Mouse (Mus musculus) retina, postnatal 1 day (tissue): ENCODE results near the gene B4galt7.
"Not testable (repeated sequence)": the region's sequence is repeated elsewhere in the genome, so short reads cannot be mapped to it uniquely, and the experiment has no call there.

ENCODE experiments used
- DNase-seq: peaks from one replicate; pipeline ENCODE4 v3.0.0-alpha.2; 2012

Gene B4galt7

DNA sequence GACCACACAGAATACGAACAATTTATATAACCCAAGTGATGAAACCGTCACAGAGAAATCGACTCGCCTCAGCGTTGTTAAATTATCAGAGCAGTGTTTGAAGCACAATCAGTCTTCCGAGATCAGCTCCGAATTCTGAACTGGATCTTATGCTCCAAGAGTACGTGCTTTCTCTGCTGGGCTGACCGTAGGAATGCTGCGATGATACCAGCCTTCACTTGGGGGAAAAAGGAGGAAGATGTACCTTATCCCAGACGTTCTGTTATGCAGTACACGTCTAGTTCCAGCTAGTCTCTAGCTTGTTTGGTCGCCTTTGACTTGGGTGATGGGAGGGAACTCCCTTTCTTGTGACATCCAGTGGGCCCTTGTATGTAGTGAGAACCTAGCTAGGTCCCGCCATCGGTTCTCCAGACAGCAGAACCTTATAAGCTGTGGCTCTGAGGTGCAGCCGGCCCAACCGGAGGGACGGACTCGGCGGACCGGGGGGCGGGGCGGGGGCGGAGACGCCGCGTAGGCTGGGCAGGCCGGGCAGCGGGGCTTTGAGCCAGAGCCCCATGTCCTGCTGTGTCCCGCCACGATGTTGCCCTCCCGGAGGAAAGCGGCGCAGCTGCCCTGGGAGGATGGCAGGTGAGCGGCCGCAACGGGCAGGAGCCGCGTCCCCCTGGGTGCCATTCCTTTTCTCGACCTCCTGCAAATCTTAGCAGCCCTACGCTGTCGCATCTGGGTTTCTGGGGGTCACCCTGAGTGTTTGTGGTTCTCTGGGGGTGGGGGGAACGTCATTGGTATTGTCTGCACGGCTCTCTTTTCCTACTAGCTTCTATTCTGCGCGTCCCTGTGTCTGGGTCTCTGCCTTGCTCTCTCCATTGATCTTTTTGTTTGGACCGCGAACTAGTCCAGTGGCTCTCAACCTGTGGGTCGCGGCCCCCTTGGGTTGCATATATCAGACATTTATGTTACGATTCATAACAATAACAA, at the start of gene B4galt7:
Gene B4galt7 (plus strand): TSS at position 331 of the 975 bp plus-strand sequence.
- DNase-seq: peak; percentile 85

DNA sequence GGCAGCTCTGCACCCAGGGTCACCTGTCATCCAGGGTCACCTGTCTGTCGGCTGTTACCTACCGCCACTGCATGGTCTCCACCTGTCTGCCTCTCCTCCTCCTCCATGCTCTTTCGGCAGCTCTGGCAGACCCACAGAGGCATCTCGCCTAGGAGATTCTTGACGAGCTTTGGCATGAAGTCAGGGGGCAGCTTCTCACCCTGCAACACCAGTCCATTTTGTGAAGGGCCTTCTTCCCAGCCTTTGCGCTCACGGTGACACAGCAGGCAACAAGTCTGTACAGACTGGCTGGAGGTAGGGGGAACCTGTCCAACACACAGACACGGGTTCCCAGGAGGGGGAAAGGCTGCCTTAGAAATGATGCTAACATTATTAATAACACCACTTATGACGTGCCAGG, 43.8 kb upstream of the B4galt7 start:
- DNase-seq: no peak

DNA sequence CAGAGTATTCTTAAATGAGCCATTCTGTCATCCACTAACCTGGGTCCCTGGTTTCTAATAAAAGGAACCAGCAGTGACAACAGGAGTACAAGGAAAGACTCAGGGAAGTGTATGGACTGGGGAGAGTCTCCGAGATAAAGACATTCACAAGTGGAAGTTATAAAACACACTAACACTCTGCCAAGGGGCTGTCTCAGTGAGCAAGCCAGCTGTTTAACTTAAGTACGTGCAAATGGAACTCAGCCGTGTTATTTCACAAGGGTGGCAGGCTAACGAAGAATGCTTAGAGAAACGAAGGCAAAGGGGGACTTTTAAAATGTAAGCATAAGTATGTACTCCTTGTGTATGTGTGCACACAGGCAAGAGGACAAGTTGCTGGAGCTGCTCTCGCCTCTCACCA, 42.2 kb upstream of the B4galt7 start:
- DNase-seq: no peak

DNA sequence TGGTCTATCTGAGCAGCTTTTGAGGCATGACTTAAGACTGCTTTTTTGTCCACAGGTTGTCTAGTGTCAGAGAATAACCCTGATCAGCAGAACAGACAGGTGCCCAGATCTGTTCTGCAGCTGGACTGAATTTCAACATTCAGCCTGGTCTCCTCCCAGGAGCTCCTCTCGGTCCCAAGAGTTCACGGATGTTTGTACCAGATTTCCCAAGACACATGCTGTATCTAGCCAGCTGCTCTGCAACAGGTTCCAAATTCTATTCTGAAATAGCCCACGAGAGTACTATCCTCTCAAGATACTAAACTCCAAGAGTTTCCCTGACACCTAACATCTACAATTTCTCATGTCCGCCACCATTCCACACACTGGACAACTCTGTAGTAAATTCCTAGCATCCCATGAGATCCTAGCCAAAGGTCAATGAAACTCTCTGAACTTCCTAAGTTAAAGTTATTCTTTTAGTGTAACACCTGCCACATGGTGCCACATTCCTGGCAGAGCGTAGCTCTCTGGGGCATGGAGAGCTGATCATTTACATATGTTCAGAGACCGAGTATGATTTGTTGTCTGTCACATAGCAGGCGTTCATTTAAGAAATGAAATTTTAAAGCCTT, 36.3 kb upstream of the B4galt7 start:
- no peak for DNase-seq

DNA sequence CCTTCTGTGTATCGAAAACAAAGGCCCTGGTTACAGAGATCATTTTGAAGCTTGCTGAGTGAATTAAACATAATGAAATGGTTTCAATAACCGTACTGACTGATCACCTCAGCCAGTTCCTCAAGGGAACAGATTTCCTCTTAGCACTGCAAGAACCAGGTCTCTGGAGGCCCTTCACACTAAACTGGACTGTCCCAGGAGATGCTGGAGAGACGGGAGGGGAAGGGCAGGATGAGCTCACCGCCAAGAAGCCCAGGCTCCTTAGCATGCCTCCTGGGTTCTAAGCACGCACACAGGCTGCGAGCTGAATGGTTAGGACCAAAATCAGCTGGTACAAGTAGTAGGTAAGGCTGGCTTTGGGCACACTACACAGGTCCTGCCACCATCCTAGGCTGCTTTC, 32.7 kb upstream of the B4galt7 start:
- no peak for DNase-seq

DNA sequence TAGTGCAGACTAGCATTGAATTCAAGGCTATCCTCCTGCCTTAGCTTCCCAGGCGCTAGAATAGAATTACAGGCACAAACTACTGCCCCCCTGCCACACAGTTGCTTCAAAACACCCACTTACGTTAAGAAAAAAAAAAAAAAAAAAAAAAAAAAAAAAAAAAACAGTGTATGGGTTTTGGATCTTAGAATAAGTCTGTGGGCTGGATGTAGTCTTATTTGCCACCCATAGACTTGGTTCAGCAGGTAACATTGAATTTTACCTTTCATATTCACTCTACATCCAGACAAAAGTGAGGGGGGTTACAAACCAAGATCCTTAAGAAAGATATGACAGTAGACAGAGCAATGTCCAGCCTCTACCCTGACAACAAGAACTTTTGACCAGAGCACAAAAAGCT, 31.7 kb upstream of the B4galt7 start:
- no peak for DNase-seq

DNA sequence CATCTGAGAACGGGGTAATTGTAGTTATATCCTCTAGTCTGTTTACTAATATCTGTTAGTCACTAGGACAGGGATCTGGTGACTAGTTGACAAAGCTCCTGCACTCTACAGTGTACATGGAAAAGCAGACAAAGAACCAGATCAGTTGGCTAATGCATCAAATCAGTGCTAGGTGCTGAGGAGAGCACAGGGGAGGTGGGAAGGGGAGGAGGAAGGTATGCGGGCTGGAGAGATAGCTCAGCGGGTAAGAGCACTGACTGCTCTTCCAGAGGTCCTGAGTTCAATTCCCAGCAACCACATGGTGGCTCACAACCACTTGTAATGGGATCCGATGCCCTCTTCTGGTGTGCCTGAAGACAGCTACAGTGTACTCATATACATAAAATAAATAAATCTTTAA, 31.2 kb upstream of the B4galt7 start:
- DNase-seq: not testable (repeated sequence)

DNA sequence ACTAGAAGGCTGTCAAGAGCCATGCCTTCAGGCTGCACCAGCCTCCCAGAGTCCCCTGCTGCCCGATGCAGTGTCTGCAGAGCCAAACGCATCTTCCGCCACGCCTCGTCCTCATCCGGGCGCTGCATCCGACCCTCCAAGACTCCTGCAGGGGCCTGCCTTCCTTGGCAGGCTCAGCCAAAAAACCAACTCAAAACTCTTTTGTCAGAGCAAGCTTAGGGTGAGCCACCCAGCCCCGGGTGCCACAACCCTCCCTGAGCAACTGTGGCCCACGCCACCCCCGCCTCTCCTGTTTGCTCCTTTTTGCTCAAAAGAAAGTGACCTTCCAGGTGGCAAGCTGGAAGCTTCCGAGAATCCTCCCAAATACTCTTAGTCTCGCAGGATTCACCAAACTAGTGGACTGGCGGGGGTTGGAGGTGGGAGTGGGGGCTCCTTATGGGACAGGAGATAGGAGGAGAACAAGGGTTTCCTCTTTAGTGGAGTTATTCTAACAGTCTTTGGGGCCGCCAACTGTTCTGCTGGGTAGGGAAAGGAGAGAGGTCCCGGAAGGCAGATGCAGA, 29.9 kb upstream of the B4galt7 start:
- DNase-seq: peak; percentile 56

DNA sequence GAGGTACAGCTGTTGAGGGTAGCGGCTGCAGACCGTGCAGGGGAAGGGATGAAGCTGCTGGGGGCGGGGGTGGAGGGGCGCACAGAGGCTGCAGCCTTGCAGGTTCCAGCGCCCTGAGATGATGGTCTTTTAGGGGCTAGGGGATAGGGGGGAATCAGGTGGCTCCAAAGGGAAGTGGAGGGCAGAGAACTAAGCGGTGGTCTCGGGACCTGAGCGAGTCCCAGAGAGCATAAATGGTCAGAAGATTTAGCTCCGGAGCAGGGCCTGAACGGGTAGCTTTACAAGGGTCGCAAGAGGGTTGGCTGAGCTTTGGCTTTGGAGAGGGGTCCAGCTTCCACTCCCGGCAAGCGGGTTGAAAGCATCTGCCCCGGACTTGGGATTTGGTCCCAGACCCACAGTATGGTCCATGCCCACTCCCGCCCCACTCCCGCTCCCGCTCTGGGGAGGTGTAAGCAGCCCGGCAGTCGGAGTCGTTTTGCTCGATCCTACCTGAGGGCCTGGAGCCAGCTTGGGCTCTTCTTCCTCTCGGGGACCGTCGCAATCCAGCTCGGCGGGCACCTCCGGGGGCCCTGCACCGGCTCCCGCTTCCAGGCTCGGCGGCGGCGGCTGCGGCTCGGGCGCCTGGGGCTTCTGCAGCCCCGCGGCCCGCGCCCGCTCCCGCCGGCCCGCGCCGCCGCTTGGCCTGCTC, 29.3 kb upstream of the B4galt7 start:
- no peak for DNase-seq

DNA sequence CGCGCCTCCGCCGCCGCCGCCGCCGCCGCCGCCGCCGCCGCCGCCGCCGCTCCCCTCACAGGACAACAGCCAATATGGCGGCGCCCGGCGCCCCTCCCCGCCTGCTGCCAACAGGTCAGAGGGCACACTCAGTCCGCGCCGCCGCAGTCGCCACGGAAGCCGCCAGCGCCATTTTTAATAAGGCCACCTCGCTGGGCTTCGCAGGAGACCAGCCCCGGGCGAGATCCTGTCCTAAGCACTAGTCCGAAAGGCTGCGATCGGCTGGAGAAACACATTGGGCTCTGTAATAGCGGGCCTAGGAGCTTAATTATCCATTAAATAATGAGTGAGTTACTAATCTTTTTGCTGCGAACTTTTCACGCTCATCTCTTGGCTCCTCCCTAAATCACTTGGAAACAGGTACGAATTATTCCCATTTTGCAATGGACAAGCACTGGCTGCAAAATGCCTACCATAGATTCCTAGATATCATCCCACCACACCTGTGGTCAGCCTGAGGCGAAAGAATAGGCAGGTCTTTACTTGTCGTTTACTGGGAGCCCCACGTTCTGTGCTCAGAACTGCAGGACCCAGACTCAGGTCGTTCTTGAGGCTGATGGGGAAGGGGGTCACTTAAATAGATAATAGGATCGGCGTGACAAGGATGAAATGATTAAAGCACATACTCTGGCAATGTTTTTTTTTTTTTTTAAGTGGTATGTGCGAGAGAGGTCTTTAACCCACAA, 28.5 kb upstream of the B4galt7 start, which contains the start of gene Fam193b:
Gene Fam193b (minus strand): TSS at position 94 of the 725 bp plus-strand sequence.
- peak; percentile 95 for DNase-seq

DNA sequence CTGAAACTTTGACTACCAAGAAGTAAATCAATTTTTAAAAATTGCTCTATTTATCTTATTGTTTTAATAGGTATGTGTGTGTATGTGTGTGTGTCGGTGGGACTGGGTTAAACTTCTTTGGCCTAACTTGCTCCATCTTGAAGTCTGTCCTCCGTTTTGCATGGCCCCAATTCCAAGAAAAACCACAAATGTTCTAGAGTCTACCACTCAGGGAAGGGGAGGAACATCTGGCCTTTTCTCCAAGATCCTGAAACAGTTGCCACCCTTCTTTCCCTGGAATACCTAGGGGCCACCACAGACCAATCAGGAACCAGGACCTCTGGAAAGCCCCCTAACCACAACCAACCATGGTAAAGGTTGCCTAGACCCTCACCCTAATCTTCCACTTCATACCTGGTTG, 27.7 kb upstream of the B4galt7 start:
- no peak for DNase-seq

DNA sequence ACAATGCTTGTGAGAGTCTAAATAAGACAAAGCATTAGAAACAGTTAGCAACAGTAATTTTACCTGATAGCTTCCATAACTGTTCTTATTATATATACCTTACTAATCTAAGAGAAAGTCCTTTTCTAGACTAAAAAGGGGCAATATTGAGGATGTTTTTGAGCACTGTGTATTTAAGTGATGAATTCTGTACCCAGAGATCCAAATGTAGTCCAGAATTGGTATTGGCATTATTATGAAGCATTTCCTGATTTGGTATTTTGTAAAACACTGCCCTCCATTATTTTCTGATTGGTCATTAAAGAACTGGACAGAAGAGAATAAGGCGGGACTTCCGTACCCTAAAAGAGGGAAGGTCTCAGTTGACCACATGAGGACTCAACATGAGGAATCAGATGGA, 26.3 kb upstream of the B4galt7 start, which contains the start of gene Tmed9:
Gene Tmed9 (plus strand): TSS at position 301 of the 400 bp plus-strand sequence.
- no peak for DNase-seq

DNA sequence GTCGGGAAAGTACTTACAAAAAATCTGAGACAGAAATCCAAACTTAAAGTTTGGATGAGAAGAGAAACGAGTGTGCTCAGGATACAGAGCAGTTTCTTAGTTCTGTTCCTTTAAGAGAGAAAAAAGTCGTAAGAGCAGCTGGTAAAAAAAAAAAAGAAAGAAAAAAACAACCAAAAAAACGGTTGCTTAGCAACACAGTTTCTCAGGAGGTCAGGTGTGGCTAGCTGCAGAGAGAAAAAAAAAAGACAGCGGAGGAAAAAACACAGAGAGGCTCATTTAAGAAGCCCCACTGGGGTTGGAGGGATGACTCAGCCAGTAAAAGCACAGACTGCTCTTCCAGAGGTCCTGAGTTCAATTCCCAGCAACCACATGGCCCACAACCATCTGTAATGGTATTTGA, 25.4 kb upstream of the B4galt7 start:
- no peak for DNase-seq

DNA sequence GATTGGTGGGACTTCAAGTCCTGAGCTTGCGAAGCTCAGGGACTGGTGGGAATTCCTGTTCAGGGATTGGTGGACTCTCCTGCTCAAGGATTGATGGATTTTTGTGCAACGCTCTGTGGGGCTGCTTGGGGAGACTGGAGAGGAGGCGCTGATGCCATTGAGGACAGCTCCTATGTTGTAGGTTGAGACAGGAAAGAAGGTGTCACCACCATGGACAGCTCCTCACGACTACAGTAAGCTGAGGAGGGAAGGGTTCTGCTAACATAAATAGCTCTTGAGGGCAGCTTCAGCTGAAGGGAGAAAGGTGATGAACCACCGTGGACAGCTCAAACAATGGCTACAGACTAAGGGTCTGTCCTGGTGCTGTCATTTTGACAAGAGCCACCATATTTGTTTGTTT, 23.8 kb upstream of the B4galt7 start:
- no peak for DNase-seq

DNA sequence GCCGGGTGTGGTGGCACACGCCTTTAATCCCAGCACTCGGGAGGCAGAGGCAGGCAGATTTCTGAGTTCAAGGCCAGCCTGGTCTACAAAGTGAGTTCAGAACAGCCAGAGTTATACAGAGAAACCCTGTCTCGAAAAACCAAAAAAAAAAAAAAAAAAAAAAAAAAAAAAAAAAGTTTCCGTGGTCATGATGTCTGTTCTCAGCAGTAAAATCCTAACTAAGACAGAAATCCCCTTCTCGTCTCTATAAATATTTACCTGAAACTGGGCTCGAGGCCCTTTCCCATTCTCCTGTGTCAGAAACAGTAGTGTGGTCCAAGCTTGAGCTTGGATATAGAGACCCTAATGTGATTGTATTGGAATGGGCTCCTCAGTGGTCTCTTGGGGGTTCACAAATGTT, 22.8 kb upstream of the B4galt7 start:
- not testable (repeated sequence) for DNase-seq

DNA sequence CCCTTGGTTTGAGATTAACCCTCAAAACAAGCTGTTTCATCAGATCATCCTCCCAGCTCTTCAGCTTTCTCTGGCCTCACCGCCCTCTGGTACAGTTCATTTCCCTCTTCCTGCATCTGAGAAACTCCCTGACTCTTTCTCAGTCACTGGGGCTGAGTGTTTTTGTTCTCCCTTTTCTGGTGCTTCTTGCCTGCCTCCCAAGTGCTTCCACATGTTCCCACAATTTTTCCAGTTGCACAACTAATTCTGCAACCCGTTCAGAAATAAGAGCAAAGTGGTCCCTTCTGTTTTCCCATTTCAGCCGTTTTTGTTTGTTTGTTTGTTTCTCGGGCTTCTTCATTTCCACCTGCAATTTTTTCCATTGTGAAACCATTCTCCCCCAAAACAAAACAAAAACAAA, 21.6 kb upstream of the B4galt7 start:
- DNase-seq: no peak

DNA sequence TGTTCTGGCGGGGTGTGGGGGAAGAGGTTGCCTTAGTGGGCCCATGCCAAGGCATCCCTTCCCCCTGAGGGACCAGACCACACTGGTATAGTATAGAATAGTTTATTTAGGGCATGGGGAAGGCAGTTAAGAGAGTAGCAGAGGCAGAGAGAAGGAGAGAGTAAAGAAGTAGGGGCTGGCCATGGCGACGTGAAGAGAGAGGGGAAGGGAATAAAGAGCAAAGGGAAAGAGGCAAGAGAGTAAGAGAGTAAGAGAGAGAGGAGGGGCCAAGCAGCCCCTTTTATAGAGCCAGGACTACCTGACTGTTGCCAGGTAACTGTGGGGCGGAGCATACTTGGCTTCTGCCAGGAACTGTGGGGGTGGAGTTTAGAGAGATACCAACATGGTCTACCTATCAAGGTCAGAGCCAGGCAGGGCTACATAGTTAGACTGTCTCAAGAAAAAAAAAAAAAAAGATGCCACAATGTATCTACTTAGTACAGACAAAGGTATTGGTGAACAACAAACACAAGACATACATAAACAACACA, 7.7 kb upstream of the B4galt7 start:
- no peak for DNase-seq

DNA sequence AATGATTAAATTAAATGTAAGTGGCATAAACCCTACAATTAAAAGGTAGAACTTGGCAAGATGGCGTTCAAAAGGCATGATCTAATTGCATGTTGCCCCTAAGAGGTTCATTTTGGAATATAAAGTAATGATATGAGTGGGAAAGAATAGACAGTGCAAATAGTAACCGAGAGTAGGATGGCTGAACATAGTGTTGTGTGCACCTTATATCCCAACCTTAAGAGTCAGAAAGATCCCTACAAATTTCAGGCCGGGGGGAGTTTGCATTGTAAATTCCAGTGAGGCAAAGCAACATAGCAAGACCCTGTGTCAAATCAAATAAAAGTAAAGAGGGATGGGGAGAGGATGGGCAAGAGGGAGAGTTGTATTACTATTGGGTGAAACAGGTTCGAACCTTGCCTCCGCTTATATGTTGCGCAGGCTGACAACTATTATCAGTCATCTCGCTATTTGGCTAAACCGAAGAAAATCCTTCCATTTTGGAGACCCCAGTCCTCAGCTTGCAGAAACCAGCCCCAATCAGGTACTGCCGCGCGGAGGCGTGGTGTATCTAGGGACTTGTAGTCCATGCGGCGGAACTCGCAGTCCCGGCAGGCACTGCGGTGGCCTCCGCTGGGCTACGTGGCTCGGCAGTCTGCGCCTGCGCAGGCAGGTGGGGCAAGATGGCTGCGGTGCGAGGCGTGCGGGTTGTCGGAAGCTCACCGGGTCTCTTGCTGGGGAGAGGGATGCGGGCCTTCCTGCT, 7.0 kb upstream of the B4galt7 start:
- DNase-seq: peak; percentile 98

DNA sequence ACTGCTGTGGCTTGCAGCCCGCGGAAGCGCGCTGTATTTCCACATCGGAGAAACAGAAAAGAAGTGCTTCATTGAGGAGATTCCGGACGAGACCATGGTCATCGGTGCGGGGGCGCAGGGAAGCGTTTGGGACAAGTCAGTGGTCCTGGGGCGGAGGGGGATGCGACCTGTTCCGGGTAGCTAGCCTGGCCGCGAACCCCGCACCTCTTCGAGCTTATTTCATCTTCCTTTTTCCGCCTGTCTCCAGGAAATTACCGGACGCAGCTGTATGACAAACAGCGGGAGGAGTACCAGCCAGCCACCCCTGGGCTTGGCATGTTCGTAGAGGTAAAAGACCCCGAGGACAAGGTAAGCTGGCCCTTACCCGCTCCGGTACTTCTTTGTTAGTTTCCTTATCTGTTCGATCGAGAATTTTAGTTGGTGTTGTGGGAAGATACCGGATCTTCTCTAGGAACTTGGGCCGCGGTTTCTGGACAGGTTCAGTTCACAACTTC, 6.4 kb upstream of the B4galt7 start:
- no peak for DNase-seq

DNA sequence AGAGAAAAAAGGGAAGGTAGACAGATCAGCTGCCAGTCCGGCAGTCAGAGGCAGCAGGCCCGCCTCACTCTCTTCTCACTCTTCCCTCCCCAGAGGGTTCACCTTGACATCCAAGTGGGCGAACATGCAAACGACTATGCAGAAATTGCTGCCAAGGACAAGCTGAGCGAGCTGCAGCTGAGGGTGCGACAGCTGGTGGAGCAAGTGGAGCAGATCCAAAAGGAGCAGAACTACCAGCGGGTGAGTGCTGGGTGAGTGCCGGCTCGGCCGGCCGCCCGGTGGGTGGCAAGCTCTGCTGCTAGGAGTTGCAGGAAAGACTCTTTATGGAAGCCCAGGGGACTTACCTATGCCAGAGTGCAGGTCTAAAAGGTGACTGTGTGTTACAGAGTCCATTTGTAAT, 4.3 kb upstream of the B4galt7 start:
- DNase-seq: no peak

DNA sequence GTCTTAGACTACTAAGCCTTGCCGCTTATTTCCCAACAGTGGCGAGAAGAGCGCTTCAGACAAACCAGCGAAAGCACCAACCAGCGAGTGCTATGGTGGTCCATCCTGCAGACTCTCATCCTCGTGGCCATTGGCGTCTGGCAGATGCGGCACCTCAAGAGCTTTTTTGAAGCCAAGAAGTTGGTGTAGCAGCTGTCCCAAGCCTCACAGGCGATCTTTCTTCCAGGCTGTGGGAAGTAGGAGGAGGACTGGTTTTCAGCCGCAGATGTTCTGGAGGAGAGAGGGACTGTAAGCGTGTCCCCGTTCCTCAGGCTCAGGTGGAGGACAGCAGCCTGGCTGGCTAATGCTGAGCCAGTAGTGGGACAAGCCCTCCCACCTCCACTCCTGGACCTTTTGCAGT, 2.9 kb upstream of the B4galt7 start:
- DNase-seq: no peak
